Mouse (Mus musculus) liver, adult 2 months (tissue): ENCODE results near the gene Tmeff1.

Experiments used
- CTCF ChIP-seq: fragments of 200-500 bp; IDR thresholded peaks from 2 replicates; pipeline ENCODE4 v1.5.1; 2011; ENCODE audit warnings: low read depth, low read length, control low read depth
- POLR2A ChIP-seq: fragments of 200-500 bp; IDR thresholded peaks from 2 replicates; pipeline ENCODE4 v1.6.1; 2011; ENCODE audit warnings: low read length, control low read depth; ENCODE audit not compliant: insufficient read depth; ENCODE audit errors: extremely low read depth

DNA sequence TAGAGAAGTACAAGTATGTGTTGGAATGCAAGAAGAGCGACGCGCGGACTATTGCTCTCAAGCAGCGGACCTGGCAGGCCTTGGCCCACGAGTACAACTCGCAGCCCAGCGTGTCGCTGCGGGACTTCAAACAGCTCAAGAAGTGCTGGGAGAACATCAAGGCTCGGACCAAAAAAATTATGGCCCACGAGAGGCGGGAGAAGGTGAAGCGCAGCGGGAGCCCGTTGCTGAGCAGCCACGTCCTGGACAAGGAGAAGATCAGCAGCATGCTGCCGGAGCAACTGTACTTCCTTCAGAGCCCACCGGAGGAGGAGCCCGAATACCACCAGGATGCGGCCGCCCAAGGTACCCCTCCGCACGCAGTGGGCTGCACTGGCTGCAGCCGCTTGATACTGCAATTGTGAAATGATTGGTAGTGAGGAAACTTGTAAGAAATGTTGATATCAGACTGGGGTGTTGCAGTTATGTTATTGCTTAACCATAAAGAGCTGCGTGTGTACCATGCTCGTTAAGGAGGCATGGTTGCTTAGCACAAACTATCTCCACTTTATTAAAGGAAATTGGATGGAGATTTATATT is 32.4 kb upstream of the Tmeff1 start:
- TF ChIP-seq CTCF (no peak), POLR2A (no peak)
